Mouse (Mus musculus) heart, embryonic 16.5 days (tissue): ENCODE results near the gene Grb10. TPM values are rescaled to one million over a fixed set of nuclear protein-coding genes. Genes with fewer than 3 reads are reported as not detected.

ENCODE experiments used
- ATAC-seq: fragments of 200-750 bp; cut with Nextera tagmentation; replicated peaks from 2 replicates; pipeline ENCODE4 v1.8.0; 2017; ENCODE audit warnings: moderate number of reproducible peaks; ENCODE audit not compliant: insufficient read depth, low FRiP score; ENCODE audit errors: extremely low read depth
- H3K27ac ChIP-seq: fragments of 300-500 bp; sonication (generic); 2 replicates; pipeline ENCODE4 v1.5.1; 2014; ENCODE audit warnings: mild to moderate bottlenecking, low read length, control low read depth, moderate library complexity
- H3K27me3 ChIP-seq: fragments of 300-500 bp; sonication (generic); 2 replicates; pipeline ENCODE4 v1.6.1; 2014; ENCODE audit warnings: low read length, mixed read lengths; ENCODE audit not compliant: control insufficient read depth, insufficient read depth
- H3K36me3 ChIP-seq: fragments of 300-500 bp; sonication (generic); 2 replicates; pipeline ENCODE4 v1.6.1; 2014; ENCODE audit not compliant: control insufficient read depth, insufficient read depth
- H3K4me1 ChIP-seq: fragments of 300-500 bp; sonication (generic); 2 replicates; pipeline ENCODE4 v1.6.1; 2014; ENCODE audit warnings: low read length, mixed read lengths; ENCODE audit not compliant: control insufficient read depth, insufficient read depth
- H3K4me2 ChIP-seq: fragments of 300-500 bp; sonication (generic); 2 replicates; pipeline ENCODE4 v1.6.1; 2014; ENCODE audit warnings: low read depth, mild to moderate bottlenecking, control low read depth, low read length
- H3K4me3 ChIP-seq: fragments of 300-500 bp; sonication (generic); 2 replicates; pipeline ENCODE4 v1.5.1; 2014; ENCODE audit warnings: mild to moderate bottlenecking, control low read depth, low read length
- H3K9ac ChIP-seq: fragments of 300-500 bp; sonication (generic); 2 replicates; pipeline ENCODE4 v1.6.1; 2014; ENCODE audit warnings: low read length, control low read depth
- H3K9me3 ChIP-seq: fragments of 300-500 bp; sonication (generic); replicated peaks from 2 replicates; pipeline ENCODE4 v1.6.1; 2016; ENCODE audit warnings: low read length; ENCODE audit not compliant: control insufficient read depth
- WGBS: fragments of 180-500 bp; shearing (Covaris S2); extraction: QIAGEN DNeasy Blood & Tissue Kit; methylation state at CpG from one replicate; pipeline ENCODE4 v1.1.7; 2014; 5-methylcytosine and 5-hydroxymethylcytosine counted together
- polyA plus RNA-seq: library from polyadenylated mRNA; unstranded; fragments of >200 nt; fragmentation: Nextera tagmentation; extraction: Ambion mirVana; gene quantifications from 2 replicates; pipeline ENCODE4 v1.2.1, GENCODE M21; 2015

Gene Grb10
- polyA plus RNA-seq, 1 experiment from 2014 or later: 496 TPM

DNA sequence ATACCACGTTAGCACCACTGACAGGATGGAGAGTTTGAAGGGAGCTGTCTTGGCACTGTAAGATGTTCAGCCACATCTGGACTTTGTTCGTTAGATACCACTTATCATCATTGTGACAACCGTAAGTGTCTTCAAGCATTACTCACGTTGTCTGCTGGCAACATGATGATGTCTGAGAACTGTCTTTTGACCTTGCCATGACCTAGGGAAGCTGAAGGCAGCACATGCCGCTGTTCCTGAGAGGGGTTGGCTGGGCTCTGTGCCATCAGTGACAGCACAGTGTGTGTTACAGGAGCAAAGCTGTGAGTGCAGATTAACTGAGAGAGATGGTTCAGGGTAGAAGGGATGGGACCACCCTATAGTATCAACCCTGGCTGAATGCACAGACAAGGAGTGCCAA is 137.0 kb downstream of the Grb10 start:
- no peak overlapping the region for H3K4me3 ChIP-seq
- H3K36me3 ChIP-seq: no peaks in the 10 kb centered on the region
- H3K9me3 ChIP-seq: no peaks in the 10 kb centered on the region
- no peaks in the 10 kb centered on the region for H3K27me3 ChIP-seq
- no peak overlapping the region for H3K4me2 ChIP-seq
- peak overlapping the region; percentile 93 for H3K27ac ChIP-seq
- 19% methylated on average over 5 of the region's 5 CpGs for WGBS
- H3K9ac ChIP-seq: peak overlapping the region; percentile 32; the same call in 1 of the 2 replicates
- H3K4me1 ChIP-seq: peaks cover 17% of the 10 kb centered on the region
- ATAC-seq: peak; percentile 94

DNA sequence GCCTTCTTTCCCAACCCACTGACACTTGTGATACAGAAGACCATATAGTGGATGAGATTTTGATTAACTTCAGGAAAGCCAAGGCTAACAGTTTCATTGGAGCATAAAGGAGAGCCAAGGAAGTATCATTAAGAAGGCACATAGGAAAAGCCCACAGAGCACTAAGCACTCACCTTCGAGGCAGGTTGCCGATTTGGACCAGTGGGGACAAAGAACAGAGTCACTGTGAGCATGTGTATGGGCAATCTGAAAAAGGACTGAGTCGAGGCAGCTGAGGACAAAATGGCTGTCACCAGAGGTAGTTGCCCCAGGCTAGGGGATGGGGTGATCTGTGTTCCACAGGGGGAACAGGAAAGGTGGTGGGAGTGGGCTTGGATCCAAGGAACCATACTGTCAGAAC is 140.0 kb downstream of the Grb10 start:
- no peak for ATAC-seq
- Histone ChIP-seq H3K4me1 (peaks cover 17% of the 10 kb centered on the region), H3K27ac (no peak overlapping the region), H3K36me3 (no peaks in the 10 kb centered on the region), H3K9ac (no peak overlapping the region), H3K4me3 (no peak overlapping the region), H3K4me2 (no peak overlapping the region), H3K27me3 (no peaks in the 10 kb centered on the region), H3K9me3 (no peaks in the 10 kb centered on the region)
- 90% methylated on average over 3 of the region's 3 CpGs for WGBS

DNA sequence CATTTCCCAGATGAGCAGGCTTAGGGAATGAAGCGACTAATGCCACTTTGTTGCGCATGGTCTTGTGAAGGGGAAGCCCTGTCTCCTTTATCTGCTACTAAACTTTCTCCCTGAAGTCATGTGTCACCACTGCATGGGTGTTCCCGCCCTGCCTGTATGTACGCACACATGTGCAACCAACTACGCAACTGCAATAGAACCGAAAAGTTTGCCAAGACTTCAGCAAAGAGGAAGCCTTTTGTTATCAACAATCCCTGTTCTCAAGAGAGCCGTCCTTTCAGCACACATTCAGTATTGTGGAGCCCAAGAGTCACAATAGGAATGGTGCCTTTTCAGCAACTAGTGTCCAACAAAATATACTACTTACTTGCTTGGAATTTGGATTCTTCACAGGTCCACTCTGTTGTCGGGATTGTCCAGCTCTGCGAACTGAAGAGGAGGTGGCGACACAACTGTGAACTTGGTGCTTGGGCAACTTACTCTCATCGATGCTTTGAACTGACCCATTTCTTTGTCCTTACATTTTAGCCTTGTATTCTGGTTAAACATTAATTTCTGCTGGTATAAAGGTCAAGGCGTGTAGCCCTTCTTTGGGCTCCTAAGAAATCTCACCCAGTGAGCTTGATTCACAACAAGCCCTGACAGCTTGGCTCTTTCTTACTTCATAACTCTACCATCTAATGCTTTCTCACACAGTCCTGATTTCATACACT is 140.7 kb downstream of the Grb10 start, which contains the start of gene Ddc:
Ddc (minus strand) TSS at position 500 of the 713 bp plus-strand sequence.
- no peak within 1 kb of the TSS for H3K4me3 ChIP-seq
- 72% methylated on average over 12 of the region's 12 CpGs for WGBS
- ATAC-seq: 0 out of 2 replicates have a peak, but pooled peaks have one; percentile 12
- H3K4me2 ChIP-seq: no peak within 1 kb of the TSS
- H3K27me3 ChIP-seq: no peaks in the 10 kb centered on the region
- no peaks in the 10 kb centered on the region for H3K36me3 ChIP-seq
- no peaks in the 10 kb centered on the region for H3K9me3 ChIP-seq
- no peak within 1 kb of the TSS for H3K9ac ChIP-seq
- H3K27ac ChIP-seq: no peak within 1 kb of the TSS
- peaks cover 22% of the 10 kb centered on the region for H3K4me1 ChIP-seq

DNA sequence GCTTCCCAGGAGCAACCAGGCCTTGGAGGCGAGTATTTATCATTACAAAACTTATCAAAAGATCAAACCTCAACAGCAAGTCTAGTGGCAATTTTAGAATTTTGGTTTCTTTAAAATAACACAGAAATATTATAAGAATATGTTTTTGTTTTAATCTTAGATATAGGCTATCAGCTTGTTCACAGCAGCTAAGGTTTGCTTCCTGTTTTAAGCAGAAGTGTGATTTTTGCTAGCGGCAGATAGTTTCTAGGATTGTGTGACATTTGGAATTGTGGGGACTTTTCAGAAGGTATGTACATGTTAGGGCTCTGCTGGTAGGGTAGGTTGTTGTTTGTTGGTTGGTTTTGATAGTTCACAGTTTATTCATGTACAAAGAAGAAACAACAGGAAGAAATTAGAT is 143.0 kb downstream of the Grb10 start:
- no peaks in the 10 kb centered on the region for H3K9me3 ChIP-seq
- no peak overlapping the region for H3K4me3 ChIP-seq
- peaks cover 12% of the 10 kb centered on the region for H3K4me1 ChIP-seq
- H3K36me3 ChIP-seq: no peaks in the 10 kb centered on the region
- H3K27ac ChIP-seq: no peak overlapping the region
- 81% methylated on average over 2 of the region's 2 CpGs for WGBS
- no peak overlapping the region for H3K4me2 ChIP-seq
- no peak for ATAC-seq
- no peaks in the 10 kb centered on the region for H3K27me3 ChIP-seq
- H3K9ac ChIP-seq: no peak overlapping the region

DNA sequence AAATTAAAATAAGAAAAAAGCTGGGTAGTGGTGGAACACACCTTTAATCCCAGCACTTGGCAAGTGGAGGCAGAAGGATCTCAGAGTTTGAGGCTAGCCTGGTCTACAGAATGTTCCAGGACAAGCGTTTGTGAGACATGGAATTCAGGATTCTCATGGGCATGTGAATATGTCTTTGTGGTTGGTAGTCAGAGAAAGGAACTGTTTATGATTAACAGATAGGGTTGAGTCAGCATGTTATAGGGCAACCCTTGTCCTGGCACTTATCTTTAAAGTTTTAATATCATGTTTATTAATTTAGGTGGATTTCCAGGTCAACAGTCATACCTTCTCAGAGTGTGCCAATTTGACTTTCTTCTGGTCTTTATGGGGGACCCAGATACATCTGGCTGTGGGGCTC is 144.7 kb downstream of the Grb10 start:
- 83% methylated on average over 1 of the region's 1 CpGs for WGBS
- peaks cover 12% of the 10 kb centered on the region for H3K4me1 ChIP-seq
- no peak overlapping the region for H3K9ac ChIP-seq
- no peak overlapping the region for H3K4me2 ChIP-seq
- H3K27me3 ChIP-seq: no peaks in the 10 kb centered on the region
- no peaks in the 10 kb centered on the region for H3K9me3 ChIP-seq
- H3K27ac ChIP-seq: no peak overlapping the region
- no peak overlapping the region for H3K4me3 ChIP-seq
- H3K36me3 ChIP-seq: no peaks in the 10 kb centered on the region
- no peak for ATAC-seq

DNA sequence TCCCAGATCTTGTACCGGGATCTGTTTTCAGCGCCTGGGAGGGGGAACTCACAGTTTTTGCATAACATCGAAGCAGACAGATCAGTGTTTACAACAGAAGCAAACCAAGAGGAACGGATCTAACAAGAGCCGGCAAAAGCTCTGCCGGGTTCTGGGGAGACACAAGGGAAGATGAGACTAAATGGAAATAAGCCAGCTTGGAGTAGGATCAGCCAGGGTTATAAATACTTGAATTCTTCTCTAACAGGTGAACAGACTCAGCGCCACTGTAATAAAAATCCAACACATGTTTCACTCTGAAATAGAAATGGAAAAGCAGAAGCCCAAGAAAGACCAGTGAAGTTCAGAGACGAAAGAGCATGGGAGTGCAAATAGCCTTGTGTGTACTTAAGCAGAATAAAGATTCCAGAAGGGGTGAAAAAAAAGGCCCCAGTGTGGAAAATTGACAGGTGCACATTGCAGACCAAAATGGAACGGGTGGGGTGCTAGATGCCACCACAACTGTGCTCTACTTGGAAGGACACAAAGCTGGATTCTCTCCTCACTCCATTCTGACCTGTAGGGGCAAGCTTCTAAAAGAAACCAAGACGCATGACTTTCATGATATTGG is 145.4 kb downstream of the Grb10 start:
- Histone ChIP-seq H3K27ac (no peak overlapping the region; the same call in 1 of the 2 replicates), H3K27me3 (no peaks in the 10 kb centered on the region), H3K4me2 (no peak overlapping the region), H3K9ac (no peak overlapping the region; the same call in 1 of the 2 replicates), H3K4me3 (no peak overlapping the region), H3K9me3 (no peaks in the 10 kb centered on the region), H3K4me1 (peaks cover 6% of the 10 kb centered on the region), H3K36me3 (no peaks in the 10 kb centered on the region)
- ATAC-seq: no peak
- 63% methylated on average over 10 of the region's 10 CpGs for WGBS

DNA sequence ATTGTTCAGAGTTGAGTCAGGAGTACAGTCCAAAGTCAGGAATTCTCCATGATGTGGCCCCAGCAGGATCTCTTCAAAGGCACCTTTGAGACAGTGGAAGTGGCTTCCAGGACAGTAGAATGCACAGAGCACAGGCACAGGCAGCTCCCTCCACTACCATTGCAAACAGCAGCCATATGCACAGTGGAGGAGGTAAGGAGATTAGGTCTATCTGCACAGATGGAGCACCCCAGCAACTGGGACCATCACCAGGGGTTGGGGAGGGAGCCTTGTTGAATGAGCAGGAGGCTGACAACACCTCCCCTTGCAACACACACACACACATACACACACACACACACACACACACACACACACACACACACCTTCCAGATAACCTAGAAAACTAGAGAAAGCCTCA is 146.7 kb downstream of the Grb10 start:
- H3K4me1 ChIP-seq: peaks cover 6% of the 10 kb centered on the region
- ATAC-seq: no peak
- no peaks in the 10 kb centered on the region for H3K9me3 ChIP-seq
- H3K4me2 ChIP-seq: no peak overlapping the region
- H3K4me3 ChIP-seq: no peak overlapping the region
- no peak overlapping the region for H3K9ac ChIP-seq
- no peaks in the 10 kb centered on the region for H3K36me3 ChIP-seq
- no peaks in the 10 kb centered on the region for H3K27me3 ChIP-seq
- no peak overlapping the region for H3K27ac ChIP-seq

DNA sequence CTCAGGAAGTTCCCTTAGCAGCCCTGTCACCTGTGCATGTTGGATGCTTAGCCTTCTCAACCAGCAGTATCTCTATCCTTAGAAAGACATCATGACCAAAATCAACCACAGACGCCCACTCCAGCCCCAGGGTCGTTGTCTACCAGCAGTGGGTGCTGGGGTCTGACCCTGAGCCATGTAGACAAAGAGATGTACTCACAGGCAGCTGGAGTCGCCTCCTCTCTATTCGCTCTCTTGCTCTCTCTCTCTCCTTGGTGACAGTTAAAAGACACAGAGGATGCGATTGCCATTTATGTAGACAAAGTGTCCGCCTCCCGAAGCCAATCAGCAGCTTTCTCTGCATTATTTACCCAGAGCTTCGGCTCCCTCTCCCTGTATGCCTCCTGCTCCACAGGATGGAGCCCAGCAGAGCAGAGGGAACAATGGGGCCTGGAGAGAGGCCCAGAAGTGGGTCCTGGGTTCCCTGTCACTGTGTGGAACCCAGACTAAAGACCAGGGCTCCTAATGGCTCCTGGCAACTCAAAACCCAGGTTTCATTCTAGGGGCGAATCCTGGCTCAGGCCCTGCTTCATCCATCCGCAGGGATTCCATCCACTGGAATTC is 148.2 kb downstream of the Grb10 start:
- H3K27ac ChIP-seq: peak overlapping the region; percentile 58
- H3K4me2 ChIP-seq: no peak overlapping the region
- no peaks in the 10 kb centered on the region for H3K36me3 ChIP-seq
- H3K4me3 ChIP-seq: peak overlapping the region; percentile 25
- 80% methylated on average over 10 of the region's 10 CpGs for WGBS
- no peaks in the 10 kb centered on the region for H3K27me3 ChIP-seq
- no peaks in the 10 kb centered on the region for H3K9me3 ChIP-seq
- H3K9ac ChIP-seq: no peak overlapping the region
- ATAC-seq: no peak
- peaks cover 11% of the 10 kb centered on the region for H3K4me1 ChIP-seq

DNA sequence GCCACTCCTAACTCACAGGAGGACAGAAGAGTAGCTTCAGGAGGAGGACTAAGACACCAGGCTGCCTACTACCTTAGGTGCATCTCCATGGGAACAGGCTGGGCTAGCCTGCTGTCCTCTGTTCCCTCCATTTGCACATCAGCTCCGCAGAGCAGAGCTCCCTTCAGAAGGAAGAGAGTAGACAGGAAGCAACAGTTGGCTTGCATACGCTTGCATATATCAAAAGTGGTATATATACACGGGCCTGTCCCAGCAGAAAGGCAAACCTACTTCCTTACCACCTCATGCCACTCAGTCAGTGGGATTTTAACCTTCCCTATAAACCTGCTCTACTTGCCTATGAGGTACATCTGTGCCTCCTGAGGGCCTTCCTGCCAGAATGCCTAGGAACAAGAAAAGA is 149.8 kb downstream of the Grb10 start:
- no peak for ATAC-seq
- no peaks in the 10 kb centered on the region for H3K27me3 ChIP-seq
- 75% methylated on average over 3 of the region's 3 CpGs for WGBS
- H3K4me2 ChIP-seq: no peak overlapping the region
- H3K9me3 ChIP-seq: no peaks in the 10 kb centered on the region
- H3K36me3 ChIP-seq: no peaks in the 10 kb centered on the region
- H3K4me1 ChIP-seq: peaks cover 17% of the 10 kb centered on the region
- H3K9ac ChIP-seq: peak overlapping the region; percentile 41; the same call in 1 of the 2 replicates
- peak overlapping the region; percentile 61 for H3K27ac ChIP-seq
- peak overlapping the region; percentile 30 for H3K4me3 ChIP-seq
